Mouse (Mus musculus): ENCODE data around the gene Slc45a3. TPM values are rescaled to one million over a fixed set of nuclear protein-coding genes. Genes with fewer than 3 reads are reported as not detected.

The Slc45a3 gene
- total and polyA plus RNA-seq, 3 experiments: 3.8 to 7.0 (median 5.5) TPM

DNA sequence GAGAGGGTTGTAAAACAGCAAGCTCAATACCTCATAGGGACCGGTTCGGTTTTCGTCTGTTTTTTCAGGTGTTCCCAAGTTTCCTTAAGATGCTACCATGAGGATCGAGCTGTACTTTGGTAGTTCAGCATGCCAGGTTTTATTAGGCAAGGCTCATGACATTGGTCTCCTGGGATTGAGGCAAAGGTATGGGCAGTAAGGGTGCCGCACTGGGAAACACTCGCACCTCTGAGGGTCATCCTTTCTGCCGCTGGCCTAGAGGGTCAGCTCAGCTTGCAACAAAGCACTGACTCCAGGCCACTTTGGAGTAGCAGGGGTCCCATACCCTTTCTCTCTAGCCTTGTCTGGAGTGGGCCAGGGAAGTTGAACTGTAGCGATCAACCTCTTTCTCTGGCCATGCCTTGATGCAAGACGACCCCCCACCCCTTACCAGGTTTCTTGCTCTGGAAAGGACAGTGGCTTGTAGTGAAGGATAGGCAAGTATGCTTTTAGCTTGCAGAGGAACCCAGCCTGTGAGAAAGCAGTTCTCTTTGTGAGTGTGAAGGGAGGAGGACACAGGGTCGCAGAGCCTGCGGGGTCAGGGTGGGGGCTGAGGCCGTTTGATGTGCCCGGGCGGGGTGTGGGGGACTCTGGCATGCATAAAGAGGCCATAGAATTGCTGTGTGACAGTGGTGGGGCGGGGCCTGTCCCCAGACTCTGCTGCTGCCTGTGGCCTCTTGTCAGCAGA is 9.2 kb downstream of the Slc45a3 start:
- Histone ChIP-seq H3K79me2 (replicated peaks; ENCODE audit: control insufficient read depth, insufficient read depth, low read length) (no peaks in the 10 kb centered on the region; the same call in 1 of the 2 replicates), H3K27me3 (ENCODE audit: control insufficient read depth, insufficient read depth, low read length) (no peaks in the 10 kb centered on the region), H3K4me1 (ENCODE audit: control insufficient read depth, insufficient read depth, low read length) (peaks cover 3% of the 10 kb centered on the region), H3K4me3 (no peak overlapping the region), H3K27ac (no peak overlapping the region), H3K36me3 (ENCODE audit: control insufficient read depth, insufficient read depth, low read length) (no peaks in the 10 kb centered on the region), H3K9ac (ENCODE audit: low read depth, low read length) (no peak overlapping the region)
- no peak for DNase-seq
- no peak for TF ChIP-seq EP300 (IDR thresholded peaks at IDR 0.05; ENCODE audit: insufficient read depth, low read depth, low read length)
- TF ChIP-seq CTCF (IDR thresholded peaks at IDR 0.05): no peak
- TF ChIP-seq POLR2A (IDR thresholded peaks at IDR 0.05; ENCODE audit: insufficient read depth, low read depth, low read length): no peak
- intact Hi-C loops (cut with DNase I): no loop called here
- 75% methylated on average over 15 of the region's 15 CpGs for WGBS

DNA sequence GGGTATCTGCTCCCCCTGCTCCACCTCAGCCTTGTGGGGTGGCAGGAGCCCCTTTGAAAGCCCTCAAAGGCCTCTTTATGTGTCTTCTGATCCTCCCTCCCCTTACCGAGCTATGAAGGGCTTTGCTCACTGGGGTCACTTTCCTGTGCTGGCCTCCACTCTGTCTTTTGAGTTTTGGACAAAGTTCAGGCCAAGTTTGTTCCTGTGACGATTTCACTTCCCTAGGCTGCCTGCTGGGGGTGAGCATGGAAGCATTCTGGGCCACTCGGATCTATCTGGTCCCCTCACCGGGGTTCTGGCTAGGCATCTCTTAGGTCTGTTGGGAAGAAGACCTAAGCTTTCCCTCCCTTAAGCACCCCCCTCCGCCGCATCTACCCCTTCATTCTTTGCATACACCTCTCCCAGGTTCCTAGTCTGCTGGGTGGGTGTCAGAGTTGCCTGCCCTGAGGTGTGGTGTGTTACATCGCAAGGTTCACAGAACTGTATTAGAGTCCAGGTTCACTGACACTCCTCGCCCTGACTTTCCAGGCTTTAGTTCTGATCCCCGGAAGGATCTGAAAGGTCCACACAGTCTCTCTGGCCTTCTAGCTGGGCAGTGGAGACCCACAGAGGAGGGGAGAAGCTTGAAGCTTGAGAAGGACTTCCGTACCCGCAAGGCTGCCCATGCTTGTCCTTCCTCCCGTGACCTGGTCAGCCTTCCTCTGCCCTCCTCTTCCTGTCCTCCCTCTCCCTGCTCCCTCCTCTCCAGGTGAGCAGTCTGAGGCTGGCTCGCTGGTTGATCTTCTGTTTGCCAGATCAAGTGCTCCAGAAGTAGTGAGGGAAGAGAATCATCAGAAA is 9.9 kb downstream of the Slc45a3 start:
- TF ChIP-seq EP300 (IDR thresholded peaks at IDR 0.05; ENCODE audit: insufficient read depth, low read depth, low read length): no peak
- TF ChIP-seq POLR2A (IDR thresholded peaks at IDR 0.05; ENCODE audit: insufficient read depth, low read depth, low read length): no peak
- no peak for TF ChIP-seq CTCF (IDR thresholded peaks at IDR 0.05)
- 62% methylated on average over 13 of the region's 13 CpGs for WGBS
- Histone ChIP-seq H3K27me3 (ENCODE audit: control insufficient read depth, insufficient read depth, low read length) (no peaks in the 10 kb centered on the region), H3K27ac (no peak overlapping the region), H3K79me2 (replicated peaks; ENCODE audit: control insufficient read depth, insufficient read depth, low read length) (no peaks in the 10 kb centered on the region; the same call in 1 of the 2 replicates), H3K36me3 (ENCODE audit: control insufficient read depth, insufficient read depth, low read length) (no peaks in the 10 kb centered on the region), H3K4me3 (no peak overlapping the region), H3K9ac (ENCODE audit: low read depth, low read length) (no peak overlapping the region), H3K4me1 (ENCODE audit: control insufficient read depth, insufficient read depth, low read length) (peaks cover 3% of the 10 kb centered on the region)
- intact Hi-C loops (cut with DNase I): no loop called here
- DNase-seq: no peak

DNA sequence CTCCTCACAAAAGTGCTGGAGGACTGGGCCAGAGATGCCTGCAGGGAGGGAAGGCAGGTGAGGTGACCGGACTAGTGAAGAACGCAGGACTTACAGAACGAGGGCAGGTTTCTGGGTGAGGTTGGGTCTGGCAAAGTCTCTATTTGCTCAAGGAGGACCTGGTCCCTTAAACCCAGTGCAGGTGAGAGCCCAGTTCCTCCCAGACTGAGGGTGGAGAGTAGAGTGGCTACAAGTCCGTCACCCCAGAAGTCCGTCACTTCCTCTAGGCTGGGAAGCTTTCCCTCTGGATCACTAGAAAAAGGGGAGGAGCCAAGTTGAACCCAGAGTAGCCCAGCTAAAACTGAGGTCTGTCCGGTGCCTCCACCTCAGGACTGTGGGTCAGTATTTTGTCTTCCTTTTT is 11.2 kb downstream of the Slc45a3 start:
- intact Hi-C loops (cut with DNase I): no loop called here
- no peaks in the 10 kb centered on the region; the same call in 1 of the 2 replicates for H3K79me2 ChIP-seq (replicated peaks; ENCODE audit: control insufficient read depth, insufficient read depth, low read length)
- H3K36me3 ChIP-seq (ENCODE audit: control insufficient read depth, insufficient read depth, low read length): no peaks in the 10 kb centered on the region
- H3K27me3 ChIP-seq (ENCODE audit: control insufficient read depth, insufficient read depth, low read length): no peaks in the 10 kb centered on the region
- no peak overlapping the region for H3K9ac ChIP-seq (ENCODE audit: low read depth, low read length)
- no peak overlapping the region for H3K27ac ChIP-seq
- no peak overlapping the region for H3K4me3 ChIP-seq
- DNase-seq: no peak
- 73% methylated on average over 6 of the region's 6 CpGs for WGBS
- TF ChIP-seq CTCF (IDR thresholded peaks at IDR 0.05): no peak
- TF ChIP-seq POLR2A (IDR thresholded peaks at IDR 0.05; ENCODE audit: insufficient read depth, low read depth, low read length): no peak
- no peak for TF ChIP-seq EP300 (IDR thresholded peaks at IDR 0.05; ENCODE audit: insufficient read depth, low read depth, low read length)
- H3K4me1 ChIP-seq (ENCODE audit: control insufficient read depth, insufficient read depth, low read length): peaks cover 3% of the 10 kb centered on the region

DNA sequence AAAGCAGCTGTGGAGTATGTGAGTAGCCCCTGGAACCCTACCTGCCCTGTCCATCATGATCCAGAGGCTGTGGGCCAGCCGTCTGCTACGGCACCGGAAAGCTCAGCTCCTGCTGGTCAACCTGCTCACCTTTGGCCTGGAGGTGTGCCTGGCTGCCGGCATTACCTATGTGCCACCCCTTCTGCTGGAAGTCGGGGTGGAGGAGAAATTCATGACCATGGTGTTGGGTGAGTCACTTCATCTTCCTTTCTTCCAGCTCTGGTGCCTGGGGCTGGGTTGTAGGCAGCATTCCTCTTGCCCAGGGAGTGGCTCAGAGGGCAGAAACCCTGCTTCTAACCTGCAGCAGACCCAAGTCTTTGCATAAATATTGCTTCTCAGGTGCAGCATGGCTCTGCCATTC is 14.1 kb downstream of the Slc45a3 start:
- intact Hi-C loops (cut with DNase I): no loop called here
- H3K27me3 ChIP-seq (ENCODE audit: control insufficient read depth, insufficient read depth, low read length): no peaks in the 10 kb centered on the region
- H3K36me3 ChIP-seq (ENCODE audit: control insufficient read depth, insufficient read depth, low read length): no peaks in the 10 kb centered on the region
- no peak for TF ChIP-seq EP300 (IDR thresholded peaks at IDR 0.05; ENCODE audit: insufficient read depth, low read depth, low read length)
- no peak overlapping the region for H3K27ac ChIP-seq
- no peak overlapping the region for H3K9ac ChIP-seq (ENCODE audit: low read depth, low read length)
- no peaks in the 10 kb centered on the region for H3K79me2 ChIP-seq (replicated peaks; ENCODE audit: control insufficient read depth, insufficient read depth, low read length)
- WGBS: 93% methylated on average over 5 of the region's 5 CpGs
- no peaks in the 10 kb centered on the region; the same call in 1 of the 2 replicates for H3K4me1 ChIP-seq (ENCODE audit: control insufficient read depth, insufficient read depth, low read length)
- no peak overlapping the region for H3K4me3 ChIP-seq
- no peak for DNase-seq

DNA sequence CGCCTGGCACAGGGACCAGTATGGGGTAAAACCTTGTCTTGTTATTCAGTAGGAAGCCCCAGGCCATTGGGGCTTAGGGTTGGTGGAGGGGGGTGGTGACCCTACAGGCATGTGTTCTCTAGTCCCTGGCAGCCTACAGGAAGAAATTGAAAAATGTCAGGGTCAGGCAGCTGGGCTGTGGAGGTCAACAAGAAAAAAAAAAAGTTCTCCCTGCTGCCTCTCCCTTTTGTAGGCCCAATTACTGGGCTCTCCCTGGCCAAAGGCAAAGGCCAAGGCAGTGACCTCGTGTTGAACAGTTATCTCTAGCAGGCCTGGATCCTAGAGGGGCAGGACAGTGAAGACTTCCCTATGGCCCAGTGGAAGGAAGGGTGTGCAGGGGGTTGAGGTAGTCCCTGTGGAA is 17.7 kb downstream of the Slc45a3 start:
- no peak overlapping the region for H3K4me3 ChIP-seq
- H3K36me3 ChIP-seq (ENCODE audit: control insufficient read depth, insufficient read depth, low read length): no peaks in the 10 kb centered on the region
- DNase-seq: no peak
- no peak overlapping the region for H3K27ac ChIP-seq
- no peak overlapping the region for H3K9ac ChIP-seq (ENCODE audit: low read depth, low read length)
- 68% methylated on average over 2 of the region's 2 CpGs for WGBS
- H3K4me1 ChIP-seq (ENCODE audit: control insufficient read depth, insufficient read depth, low read length): peaks cover 1% of the 10 kb centered on the region; the same call in 1 of the 2 replicates
- no peaks in the 10 kb centered on the region for H3K79me2 ChIP-seq (replicated peaks; ENCODE audit: control insufficient read depth, insufficient read depth, low read length)
- TF ChIP-seq CTCF (IDR thresholded peaks at IDR 0.05) (no peak), POLR2A (IDR thresholded peaks at IDR 0.05; ENCODE audit: insufficient read depth, low read depth, low read length) (no peak)
- intact Hi-C loops (cut with DNase I): loop anchor here (10.0 kb wide), 1 partner anchor 254 kb away; no protein-coding TSS in a partner anchor
- no peaks in the 10 kb centered on the region for H3K27me3 ChIP-seq (ENCODE audit: control insufficient read depth, insufficient read depth, low read length)
